ENCODE assay signal across 9 mouse cellular contexts in the genomic region with DNA sequence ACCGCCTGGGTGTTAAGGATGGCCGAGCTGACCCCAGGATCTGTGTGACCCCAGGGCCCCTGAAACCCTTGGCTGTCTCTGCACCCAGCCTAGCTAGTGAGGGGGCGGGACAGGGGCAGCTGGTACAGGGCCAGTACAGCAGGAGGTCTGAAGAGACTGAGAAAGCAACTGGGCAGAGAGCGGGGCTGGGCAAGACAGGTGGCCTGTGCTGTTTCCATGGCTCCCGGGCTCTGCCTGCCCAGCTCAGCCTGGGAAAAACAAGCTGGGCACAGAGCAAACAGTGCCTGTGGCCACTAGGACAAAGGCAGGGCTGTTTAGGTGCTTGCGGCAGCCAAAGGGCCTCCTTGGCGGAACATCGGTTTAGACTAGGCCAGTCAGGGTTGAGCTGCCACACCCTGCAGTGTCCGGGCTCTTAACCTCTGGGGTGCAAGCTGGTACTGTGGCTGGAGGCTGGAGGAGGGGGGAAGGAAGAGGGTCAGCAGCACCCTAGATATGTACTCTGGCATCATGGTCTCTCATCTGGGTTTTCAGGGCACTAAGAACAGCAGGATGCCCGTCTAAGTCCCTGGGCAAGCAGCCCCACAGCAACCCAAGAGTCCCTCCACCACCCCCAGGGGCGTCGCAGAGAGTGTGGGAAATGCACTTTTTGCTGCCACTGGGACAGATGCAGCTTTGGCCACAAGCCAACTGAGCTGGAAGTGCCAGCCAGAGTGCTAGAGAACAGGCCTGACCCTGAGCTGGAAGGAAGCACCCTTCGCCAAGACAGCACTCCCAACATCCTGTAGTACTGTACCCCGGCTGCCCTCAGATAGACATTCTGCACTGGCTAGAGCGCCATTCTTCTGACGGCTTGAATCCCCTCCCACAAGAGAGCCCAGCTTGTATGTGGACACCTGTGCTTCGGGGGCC. TPM values are rescaled to one million over a fixed set of nuclear protein-coding genes. Genes with fewer than 3 reads are reported as not detected.
A peak's percentile ranks its signal among the peaks of the same experiment; 100 is the strongest.
DNase-seq lines count a peak whose midpoint lies in the region; ATAC-seq and TF ChIP-seq lines count a peak whose summit lies in the region.
"Had no signal": no experiment of that assay in that cellular context is flagged by ENCODE, and none has a peak within 500 bp of the region (broad histone marks: within the 10 kb centered on the region; RNA-seq: fewer than 3 reads in every experiment).

No protein-coding gene starts in this region.

- POLR2A ChIA-PET in Patski (lab: Charles Lee), result interaction anchor here (0.7 to 4.8 kb wide), 9 partner anchors 21 to 97 kb away, joined by 3 to 47 read pairs (median 4); no protein-coding TSS in a partner anchor

- H3K27me3 ChIP-seq in Patski, result no peaks in the 10 kb centered on the region

- H3K27ac ChIP-seq in gastrocnemius, adult 2 months, result peak overlapping the region; percentile 92
- H3K27ac ChIP-seq: liver, embryonic 15.5 days had no signal

- intact Hi-C loops in gastrocnemius, adult 2 months (cut with DNase I), result loop anchor here (5.0 kb wide), 2 partner anchors 59 to 254 kb away; no protein-coding TSS in a partner anchor

- in situ Hi-C loops in Patski (cut with MboI; ENCODE audit: low pct_unique_long_range_greater_than_20kb), result loop anchor here (5.0 kb wide), 3 partner anchors 44 to 254 kb away; no protein-coding TSS in a partner anchor

- no peak for TF ChIP-seq CTCF in gastrocnemius, adult 2 months (IDR thresholded peaks at IDR 0.05)
- TF ChIP-seq CTCF in Patski (IDR thresholded peaks at IDR 0.05), result no peak

- H3K4me3 ChIP-seq in gastrocnemius, adult 2 months, result no peak overlapping the region
- H3K4me3 ChIP-seq: liver, embryonic 15.5 days had no signal

- DNase-seq in gastrocnemius, adult 2 months, result peak; percentile 60
- no peak for DNase-seq in gastrocnemius, adult 8-10 months (ENCODE audit: low spot score in 2 of 2)
- DNase-seq in Patski (ENCODE audit: low read depth, low spot score), result no peak
- peak; percentile 76 to 82 for DNase-seq in frontal cortex, postnatal 10 days (ENCODE audit: low spot score in 2 of 2)
- peak; percentile 89 to 94 for DNase-seq in kidney, postnatal 36 days
- DNase-seq in lung, postnatal 14 days, result peak; percentile 70
- peak; percentile 80 for DNase-seq in testis, postnatal 10 days (ENCODE audit: low spot score)
- no peak for DNase-seq in thymus, adult 18-20 months

- CTCF ChIA-PET in Patski (lab: Charles Lee), result interaction anchor here (0.8 to 7.3 kb wide), 18 partner anchors 9 to 98 kb away, joined by 3 to 113 read pairs (median 6); no protein-coding TSS in a partner anchor

- ATAC-seq in Patski, result peak; percentile 23

RNA-seq across cellular contexts. Expression of a gene that starts 31.3 kb away (rescaled TPM):
- not detected for total RNA-seq in gastrocnemius, adult 2 months (2021)
- under 1 TPM in 1 of 4 experiments, not detected in 3; 0.19 TPM for total RNA-seq in gastrocnemius, adult 8-10 months (2022)
- 133 TPM for polyA plus RNA-seq in Patski (2021)

Comparison
In these comparisons a context has a peak if more than half of its experiments do, and no peak if none do; other contexts are left out.
1. DNase-seq: peak in gastrocnemius, adult 2 months (single experiment), frontal cortex, postnatal 10 days (2 of 2), kidney, postnatal 36 days (2 of 2), lung, postnatal 14 days (single experiment) and testis, postnatal 10 days (single experiment); none in gastrocnemius, adult 8-10 months (0 of 2), Patski (single experiment) and thymus, adult 18-20 months (0 of 2).